Mouse (Mus musculus) gastrocnemius, adult 2 months (tissue): ENCODE measurements around the gene Ksr1. TPM values are rescaled to one million over a fixed set of nuclear protein-coding genes. Genes with fewer than 3 reads are reported as not detected.
"Not testable (repeated sequence)": the region's sequence is repeated elsewhere in the genome, so short reads cannot be mapped to it uniquely, and the experiment has no call there.

Experiments
- DNase-seq: peaks from one replicate; pipeline ENCODE4 v3.0.0; 2022
- H3K27ac ChIP-seq: fragments of 200-600 bp; 2 replicates; pipeline ENCODE4 v1.8.1; 2022; ENCODE audit warnings: mild to moderate bottlenecking
- H3K4me3 ChIP-seq: fragments of 200-600 bp; 2 replicates; pipeline ENCODE4 v1.8.1; 2022; ENCODE audit warnings: mild to moderate bottlenecking, moderate library complexity
- CTCF ChIP-seq: fragments of 200-600 bp; IDR thresholded peaks from 2 replicates; pipeline ENCODE4 v1.8.1; 2022; ENCODE audit warnings: antibody characterized with exemption, mild to moderate bottlenecking, moderate library complexity
- intact Hi-C: fragments of 180-260 bp; cut with DNase I; formaldehyde crosslinking; loops from one replicate; pipeline ENCODE4 v1.15.1; 2025
- total RNA-seq, 2 experiments: library from RNA; stranded (reverse); gene quantifications; 2 replicates each; pipeline ENCODE4 v1.2.3; 2021

Gene Ksr1
- total RNA-seq, 2 experiments from 2014 or later: 92.9 to 98.3 TPM

DNA sequence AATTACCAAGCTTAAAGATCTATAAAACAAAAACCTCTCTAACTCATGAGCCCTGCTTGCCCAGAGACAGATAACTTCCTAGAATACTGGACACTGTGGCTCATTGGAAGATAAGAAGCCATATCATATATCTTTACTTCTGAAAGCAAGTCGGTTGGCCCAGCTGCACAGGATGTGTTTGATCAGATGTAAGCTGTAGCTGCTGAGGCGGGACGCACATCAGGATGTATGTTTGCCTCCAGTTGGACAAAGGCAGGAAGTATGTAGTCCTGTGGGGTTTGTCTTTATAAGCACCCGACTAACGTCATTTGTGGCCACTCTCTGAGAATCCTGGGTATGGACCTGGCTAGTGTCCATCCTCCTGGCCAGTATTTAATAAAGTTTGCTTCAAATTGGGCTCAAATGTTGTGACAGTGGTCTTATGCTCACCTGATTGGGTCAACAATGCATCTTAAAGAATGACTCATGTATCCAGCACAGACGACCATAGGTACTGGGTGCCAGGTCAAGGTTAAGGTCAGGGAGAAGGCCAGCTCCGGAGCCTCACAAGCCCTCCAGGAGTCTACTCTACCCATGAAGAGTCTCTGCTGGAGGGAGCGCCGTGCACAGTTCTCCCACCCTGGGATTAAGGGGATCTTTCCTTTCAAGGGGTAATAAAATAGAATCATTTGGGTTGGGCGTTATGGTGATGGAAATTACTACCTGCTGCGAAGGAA is 143.0 kb downstream of the Ksr1 start:
- no peak for DNase-seq
- Histone ChIP-seq H3K4me3 (0 out of 2 replicates have a peak overlapping the region, but pooled peaks have one; percentile 7), H3K27ac (peak overlapping the region; percentile 68)
- no peak for TF ChIP-seq CTCF
- intact Hi-C loops: no loop called here

DNA sequence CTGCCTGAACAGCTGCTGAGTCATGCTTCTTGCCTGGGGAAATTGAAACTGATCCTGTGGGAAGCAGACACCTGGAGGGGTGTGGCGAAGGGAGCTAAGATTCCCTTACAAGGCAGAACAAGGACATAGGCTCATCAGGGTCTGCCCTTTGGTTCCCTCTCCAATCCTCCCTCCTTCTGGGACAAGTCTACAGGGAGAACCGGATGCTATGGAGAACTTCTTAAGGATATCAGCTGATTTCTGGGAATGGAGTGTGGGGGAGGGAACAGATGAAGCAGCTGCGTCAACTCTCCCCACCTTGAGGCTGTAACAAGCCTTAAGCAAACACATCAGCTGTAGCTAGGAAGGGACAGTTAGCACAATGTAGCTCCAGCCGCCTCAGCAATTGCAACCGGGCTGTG is 143.7 kb downstream of the Ksr1 start:
- Histone ChIP-seq H3K27ac (peak overlapping the region; percentile 68), H3K4me3 (0 out of 2 replicates have a peak overlapping the region, but pooled peaks have one; percentile 7)
- DNase-seq: no peak
- intact Hi-C loops: no loop called here
- no peak for TF ChIP-seq CTCF

DNA sequence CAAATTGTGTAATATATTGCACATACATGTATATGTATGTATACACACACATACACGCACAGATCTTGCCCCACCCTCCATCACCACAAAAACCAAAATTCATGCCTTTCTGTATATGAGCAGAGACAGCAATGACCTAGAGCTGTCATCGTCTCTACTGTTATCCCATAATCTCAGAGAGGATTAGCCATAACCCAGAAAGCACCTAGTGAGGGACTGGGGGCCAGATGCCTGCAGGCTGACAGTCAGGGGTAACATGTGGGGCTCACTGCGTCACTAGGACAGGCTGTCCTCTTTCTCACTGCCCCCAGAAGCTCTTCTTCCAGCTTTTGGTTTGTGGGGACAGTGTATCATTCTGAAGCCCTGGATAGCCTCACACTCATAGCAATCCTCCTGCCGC is 144.3 kb downstream of the Ksr1 start:
- no peak for TF ChIP-seq CTCF
- intact Hi-C loops: no loop called here
- DNase-seq: no peak
- Histone ChIP-seq H3K4me3 (no peak overlapping the region), H3K27ac (peak overlapping the region; percentile 68)

DNA sequence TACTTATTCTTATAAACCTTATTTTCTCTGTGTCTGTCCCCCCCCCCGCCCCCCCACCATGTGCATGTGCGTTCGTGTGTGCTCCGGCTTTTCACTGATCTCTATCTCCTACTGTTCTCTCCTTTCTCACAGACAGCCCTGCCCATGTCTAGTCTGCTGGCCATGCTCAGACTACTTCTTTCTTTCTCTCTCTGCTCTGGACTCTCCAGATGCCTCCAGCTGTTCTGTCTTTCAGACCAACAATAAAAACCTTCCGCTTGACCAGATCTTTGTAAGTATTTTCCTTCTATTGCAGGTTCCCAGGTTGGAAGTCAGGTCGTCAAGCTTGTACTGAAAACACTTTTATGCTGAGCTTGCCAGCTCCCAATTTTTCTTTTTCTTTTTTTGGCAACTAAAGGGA is 147.1 kb downstream of the Ksr1 start:
- no peak for DNase-seq
- TF ChIP-seq CTCF: no peak
- no peak overlapping the region for H3K4me3 ChIP-seq
- H3K27ac ChIP-seq: no peak overlapping the region
- intact Hi-C loops: no loop called here

DNA sequence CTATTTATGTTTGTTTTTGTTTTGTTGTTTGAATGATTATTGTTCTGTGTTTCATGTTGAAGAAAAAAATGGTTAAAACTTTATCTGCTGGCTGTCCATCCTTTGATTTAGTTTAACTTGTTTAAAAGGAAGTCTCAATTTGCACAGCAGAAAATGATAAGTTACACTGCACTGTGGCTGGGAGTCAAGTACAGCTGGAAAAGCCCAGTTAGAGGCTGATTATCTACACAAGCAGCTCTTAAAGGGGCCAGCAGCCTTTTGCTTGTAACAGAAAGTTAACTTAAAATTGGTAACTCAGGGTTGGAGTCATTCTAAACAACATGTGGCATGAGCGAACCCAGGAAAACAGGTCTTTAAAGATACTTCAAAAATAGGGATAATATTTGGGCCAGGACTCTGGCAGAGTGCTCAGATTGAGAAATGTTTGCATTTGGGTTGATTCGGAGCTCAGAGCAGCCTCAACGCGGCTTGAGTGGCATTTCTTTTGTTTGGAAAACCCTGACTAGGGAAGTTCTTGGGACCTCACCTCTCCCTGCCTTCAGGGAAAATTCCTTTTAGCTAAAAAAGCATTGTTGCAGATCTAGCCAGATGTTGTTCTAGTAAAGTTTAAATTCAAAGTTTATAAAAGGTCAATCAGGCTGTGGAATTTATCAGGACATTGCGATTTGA is 155.2 kb downstream of the Ksr1 start:
- H3K4me3 ChIP-seq, H3K27ac ChIP-seq, DNase-seq, intact Hi-C loops: not testable (repeated sequence)

DNA sequence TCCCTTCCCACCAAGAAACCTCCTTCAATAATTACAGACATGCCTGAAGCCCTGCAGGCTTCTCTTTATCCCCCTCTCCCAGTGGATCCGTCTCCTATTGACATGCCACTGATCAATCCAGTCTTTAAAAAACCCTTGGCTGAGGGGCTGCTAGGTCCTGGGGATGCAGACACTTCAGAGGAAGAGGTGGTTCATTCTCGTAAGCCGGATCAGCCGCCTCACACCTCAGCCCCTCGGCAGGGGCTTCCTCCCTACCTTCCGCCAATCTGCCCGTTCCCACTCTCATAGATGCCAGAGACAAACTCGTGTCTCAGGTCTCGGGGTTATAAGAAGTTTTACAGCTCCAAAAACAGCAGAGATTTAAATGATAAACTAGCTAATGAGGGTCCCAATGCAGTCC is 156.1 kb downstream of the Ksr1 start:
- no peak for DNase-seq
- TF ChIP-seq CTCF: no peak
- intact Hi-C loops: no loop called here
- no peak overlapping the region for H3K4me3 ChIP-seq
- H3K27ac ChIP-seq: no peak overlapping the region

DNA sequence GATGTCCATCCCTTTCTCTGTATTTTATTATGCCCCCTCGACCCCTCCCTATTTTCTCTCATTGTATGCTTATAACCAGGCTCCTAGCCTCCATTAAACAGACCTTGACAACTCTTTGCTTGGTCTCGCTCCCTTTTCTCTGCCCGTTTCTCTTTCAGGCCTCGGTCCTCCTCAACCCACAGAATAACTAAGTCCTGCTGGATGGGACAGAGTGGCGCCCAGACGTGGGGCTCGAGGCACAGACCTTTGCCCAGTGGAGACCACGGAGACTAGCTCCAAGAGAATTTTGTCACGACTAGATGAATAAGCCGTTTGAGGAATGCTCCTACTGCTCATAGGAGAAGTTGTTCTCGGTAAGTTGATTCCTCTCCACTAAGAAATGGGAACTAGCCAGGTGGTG is 157.0 kb downstream of the Ksr1 start:
- H3K27ac ChIP-seq, H3K4me3 ChIP-seq, intact Hi-C loops, DNase-seq: not testable (repeated sequence)

DNA sequence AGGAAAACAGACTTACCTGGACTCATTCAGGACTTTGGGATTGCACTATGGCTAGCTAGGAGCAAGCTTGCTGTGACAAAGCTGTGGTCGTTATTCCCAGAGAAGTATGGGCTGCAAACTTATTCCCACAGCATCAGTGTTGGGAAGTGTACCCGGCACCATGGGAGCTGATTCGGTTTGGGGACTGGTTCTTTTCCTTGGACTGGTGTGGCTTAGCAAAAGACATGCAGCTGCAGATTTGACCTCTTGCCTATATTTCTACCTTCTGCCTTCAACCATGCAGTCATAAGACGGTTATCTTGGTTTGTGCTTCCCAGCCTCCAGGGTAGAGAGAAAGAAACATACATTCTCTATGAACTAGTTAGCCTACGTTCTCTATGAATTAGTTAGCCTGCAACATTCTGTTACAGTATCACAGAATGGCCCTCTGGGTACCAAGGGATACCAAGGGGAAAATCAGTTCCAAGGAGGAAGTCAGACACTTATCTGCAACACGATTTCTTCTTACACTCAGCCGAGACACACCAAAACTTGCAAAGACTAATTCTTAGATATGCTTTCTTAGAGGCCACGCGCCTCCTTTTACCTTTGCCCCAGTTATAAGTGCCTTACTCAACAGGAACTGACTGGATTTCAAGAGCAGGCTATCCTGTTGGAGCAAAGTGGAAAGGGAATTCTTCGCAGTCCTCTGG is 159.8 kb downstream of the Ksr1 start:
- TF ChIP-seq CTCF: no peak
- no peak for DNase-seq
- H3K4me3 ChIP-seq: no peak overlapping the region
- intact Hi-C loops: no loop called here
- H3K27ac ChIP-seq: no peak overlapping the region

DNA sequence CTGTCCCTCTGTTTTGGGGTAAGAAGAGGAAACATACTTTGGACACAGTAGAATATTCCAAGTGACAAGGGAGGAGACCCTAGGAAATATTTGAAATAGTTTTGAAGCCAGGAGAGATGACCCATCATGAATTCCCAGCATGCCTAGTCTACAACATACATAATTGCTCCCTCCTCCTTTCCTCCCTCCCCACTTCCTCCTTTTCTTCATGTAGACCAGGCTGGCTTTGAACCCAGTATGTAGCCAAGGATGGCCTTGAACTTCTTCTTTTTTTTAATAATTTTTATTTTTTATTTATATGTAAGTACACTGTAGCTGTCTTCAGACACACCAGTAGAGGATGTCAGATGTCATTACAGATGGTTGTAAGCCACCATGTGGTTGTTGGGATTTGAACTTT is 160.7 kb downstream of the Ksr1 start:
- intact Hi-C loops: no loop called here
- Histone ChIP-seq H3K4me3 (peak overlapping the region; percentile 80), H3K27ac (peak overlapping the region; percentile 87)
- DNase-seq: no peak
- no peak for TF ChIP-seq CTCF

DNA sequence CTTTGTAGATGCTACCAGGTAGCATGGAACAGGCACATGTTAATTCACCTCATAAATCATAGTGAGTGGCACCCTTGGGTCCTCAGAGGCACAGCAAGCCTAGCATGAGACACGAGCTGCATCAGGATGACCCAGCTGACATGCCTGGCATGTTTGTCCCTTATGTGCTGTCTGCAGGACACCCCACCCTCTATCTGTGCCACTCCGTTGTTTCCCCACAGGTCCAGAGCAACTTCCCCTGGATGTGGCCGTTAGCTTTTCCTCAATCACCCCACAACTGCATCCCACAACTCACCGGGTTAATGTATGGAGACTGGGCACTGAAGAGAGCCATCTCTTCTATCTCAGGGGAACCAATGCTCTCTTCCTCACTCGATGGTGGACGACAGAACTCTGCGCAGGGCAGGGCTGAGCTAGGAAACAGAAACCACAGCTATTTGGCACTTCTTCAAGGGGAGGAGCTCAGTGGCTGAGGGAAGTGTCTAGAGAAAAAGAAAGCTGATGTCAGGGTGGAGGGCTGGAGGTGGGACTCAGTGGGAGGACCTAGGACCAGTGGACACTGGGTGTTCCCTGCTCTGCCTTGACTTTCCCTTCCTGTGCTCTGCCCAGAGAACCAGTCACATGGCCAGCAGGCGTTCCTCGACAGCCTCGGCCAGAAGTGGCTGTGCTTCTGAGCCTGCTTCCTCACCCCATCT is 161.6 kb downstream of the Ksr1 start, which contains the start of gene Lgals9:
Gene Lgals9 (minus strand): TSS at position 464 of the 695 bp plus-strand sequence.
- intact Hi-C loops: no loop called here
- TF ChIP-seq CTCF: no peak

DNA sequence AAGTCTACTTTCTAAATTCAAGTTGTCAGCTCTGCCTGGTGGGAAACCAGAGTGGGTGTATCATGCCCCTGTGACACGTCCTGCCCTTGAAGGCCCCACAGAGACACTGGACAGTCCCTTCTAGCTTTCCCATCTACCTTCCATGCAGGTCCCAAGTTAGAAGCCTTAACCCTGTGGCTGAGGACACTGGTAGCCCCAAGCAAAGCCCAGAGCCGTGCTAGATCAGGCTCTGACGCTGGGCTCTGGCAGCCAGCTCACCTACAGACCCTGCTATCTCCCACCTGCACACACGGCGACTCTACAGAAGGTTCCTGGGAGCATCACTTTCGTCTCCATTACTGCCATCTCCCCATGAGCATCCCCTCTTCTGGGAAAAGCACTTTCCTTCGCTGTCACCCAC is 162.7 kb downstream of the Ksr1 start:
- Histone ChIP-seq H3K27ac (peak overlapping the region; percentile 87), H3K4me3 (peak overlapping the region; percentile 80)
- TF ChIP-seq CTCF: no peak
- intact Hi-C loops: no loop called here
- DNase-seq: no peak

More for the DNA sequence above, 161.6 kb downstream of the Ksr1 start, which contains the start of gene Lgals9:
- H3K27ac ChIP-seq: peak within 1 kb of the TSS; percentile 87
- DNase-seq: peak; percentile 82
- H3K4me3 ChIP-seq: peak within 1 kb of the TSS; percentile 80

DNA sequence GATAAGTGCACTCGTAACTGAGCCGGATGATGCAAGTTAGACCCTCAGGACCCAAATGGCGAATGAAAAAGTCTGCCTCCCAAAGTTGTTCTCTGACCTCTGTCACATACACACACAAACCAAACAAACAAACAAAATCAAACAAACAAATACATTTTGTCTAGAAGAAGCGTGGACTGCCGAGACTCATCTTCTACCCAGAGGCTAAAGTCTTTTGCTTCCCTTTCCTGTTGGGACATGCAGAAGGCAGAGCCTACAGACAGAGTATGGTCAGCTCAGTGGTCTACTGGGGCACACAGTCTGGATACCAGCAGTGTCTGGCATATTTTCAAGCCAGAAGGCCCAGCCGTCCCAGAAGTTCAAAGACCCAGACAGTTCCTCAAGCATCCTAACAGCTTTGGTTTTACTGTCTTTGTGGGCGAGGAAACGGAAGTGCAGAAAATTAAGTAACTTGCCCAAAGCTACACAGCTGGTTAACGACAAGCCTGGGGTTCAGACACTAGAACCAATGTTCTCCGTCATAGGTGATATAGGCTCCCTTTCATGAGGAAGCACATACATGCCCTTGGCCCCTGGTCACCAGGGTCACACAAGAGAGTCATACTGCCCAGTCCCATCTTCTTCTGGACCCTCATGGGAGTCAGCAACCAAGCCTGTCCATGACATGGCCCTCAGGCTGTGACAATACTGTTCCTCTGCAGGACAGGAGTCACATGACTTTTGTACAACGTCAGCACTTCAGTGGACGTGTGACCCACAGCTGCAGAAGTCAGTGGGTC is 163.5 kb downstream of the Ksr1 start:
- Histone ChIP-seq H3K4me3 (peak overlapping the region; percentile 80), H3K27ac (peak overlapping the region; percentile 87)
- DNase-seq: no peak
- intact Hi-C loops: no loop called here
- TF ChIP-seq CTCF: no peak
